Mouse (Mus musculus) T-cell, adult 2 months (primary cell): ENCODE measurements around the gene Plcb4.

Experiments used
- DNase-seq: peaks from one replicate; pipeline ENCODE4 v3.0.0; 2022; ENCODE audit warnings: low spot score

Gene Plcb4

GRCm38 (mm10) chr2:135761226-135761802 lies 102.5 kb downstream of the Plcb4 start:
- DNase-seq, result no peak

- DNase-seq, result no peak
These were observed 105.9 kb downstream of the Plcb4 start for GRCm38 (mm10) chr2:135764706-135765105.

- no peak for DNase-seq
These were observed 107.8 kb downstream of the Plcb4 start for GRCm38 (mm10) chr2:135766471-135767063.

GRCm38 (mm10) chr2:135767535-135767934 lies 108.7 kb downstream of the Plcb4 start:
- DNase-seq, result no peak

GRCm38 (mm10) chr2:135769701-135770100 lies 110.9 kb downstream of the Plcb4 start:
- DNase-seq, result no peak

GRCm38 (mm10) chr2:135770226-135770625 lies 111.4 kb downstream of the Plcb4 start:
- DNase-seq, result no peak

- no peak for DNase-seq
These were observed 114.6 kb downstream of the Plcb4 start for GRCm38 (mm10) chr2:135773194-135773972.

- no peak for DNase-seq
These were observed 116.2 kb downstream of the Plcb4 start for GRCm38 (mm10) chr2:135775026-135775425.

- DNase-seq, result no peak
These were observed 117.4 kb downstream of the Plcb4 start for GRCm38 (mm10) chr2:135776131-135776775.

- DNase-seq, result no peak
These were observed 122.6 kb downstream of the Plcb4 start for GRCm38 (mm10) chr2:135781391-135781790.

GRCm38 (mm10) chr2:135787415-135787814 lies 128.6 kb downstream of the Plcb4 start:
- no peak for DNase-seq

GRCm38 (mm10) chr2:135792907-135793306 lies 134.1 kb downstream of the Plcb4 start:
- DNase-seq, result no peak

- DNase-seq, result no peak
These were observed 137.9 kb downstream of the Plcb4 start for GRCm38 (mm10) chr2:135796684-135797083.

GRCm38 (mm10) chr2:135797677-135798546 lies 139.1 kb downstream of the Plcb4 start:
- no peak for DNase-seq

- no peak for DNase-seq
These were observed 140.4 kb downstream of the Plcb4 start for GRCm38 (mm10) chr2:135799149-135799770.

- DNase-seq, result no peak
These were observed 141.6 kb downstream of the Plcb4 start for GRCm38 (mm10) chr2:135800385-135800784.

GRCm38 (mm10) chr2:135802878-135803450 lies 144.2 kb downstream of the Plcb4 start:
- DNase-seq, result no peak

GRCm38 (mm10) chr2:135805748-135806685 lies 147.2 kb downstream of the Plcb4 start:
- DNase-seq, result no peak

- no peak for DNase-seq
These were observed 149.5 kb downstream of the Plcb4 start for GRCm38 (mm10) chr2:135808342-135808741.

GRCm38 (mm10) chr2:135810841-135811240 lies 152.0 kb downstream of the Plcb4 start:
- no peak for DNase-seq
